Comparison of ENCODE assay signal across 7 mouse cellular contexts in genomic region chr11:70432048-70432894, GRCm38 (mm10). TPM values are rescaled to one million over a fixed set of nuclear protein-coding genes. Genes with fewer than 3 reads are reported as not detected.
DNase-seq lines count a peak whose midpoint lies in the region; ATAC-seq lines count a peak whose summit lies in the region.

Arrb2 (plus strand) TSS chr11:70432635.

- H3K4me1 ChIP-seq in intestine, embryonic 16.5 days (ENCODE audit: control insufficient read depth, insufficient read depth, low read length): peaks cover 16% of the 10 kb centered on the region
- peaks cover 16% of the 10 kb centered on the region for H3K4me1 ChIP-seq in midbrain, embryonic 11.5 days (ENCODE audit: control insufficient read depth, insufficient read depth, low read length)

- ATAC-seq in intestine, embryonic 16.5 days: peak; percentile 98
- ATAC-seq in midbrain, embryonic 11.5 days (ENCODE audit: low FRiP score): peak; percentile 95

- intact Hi-C loops in left cerebral cortex, postnatal 36 days (cut with DNase I): loop anchor here (1.0 to 10.0 kb wide), 3 partner anchors 19 to 323 kb away; partner anchors contain the start of genes Med11 and Tm4sf5

- H3K9me3 ChIP-seq in intestine, embryonic 16.5 days (ENCODE audit: control insufficient read depth, low read length): no peaks in the 10 kb centered on the region
- no peaks in the 10 kb centered on the region for H3K9me3 ChIP-seq in midbrain, embryonic 11.5 days (ENCODE audit: control insufficient read depth, low read length)

- peak within 1 kb of the TSS; percentile 66 for H3K27ac ChIP-seq in intestine, embryonic 16.5 days (ENCODE audit: low read length)
- peak within 1 kb of the TSS; percentile 76 for H3K27ac ChIP-seq in midbrain, embryonic 11.5 days (ENCODE audit: low read depth, low read length)

- peak; percentile 97 for DNase-seq in adrenal gland, adult 8-10 months
- peak; percentile 98 for DNase-seq in embryo, embryonic 9.5 days (ENCODE audit: extremely low spot score)
- peak; percentile 99 for DNase-seq in gastrocnemius, postnatal 4 days (ENCODE audit: low spot score in 2 of 2)
- peak; percentile 97 to 100 for DNase-seq in left cerebral cortex, postnatal 36 days (ENCODE audit: low spot score in 2 of 2)
- peak; percentile 100 for DNase-seq in midbrain, embryonic 11.5 days (ENCODE audit: low spot score, missing footprints)
- peak; percentile 96 for DNase-seq in skeletal muscle tissue, adult 2 months (ENCODE audit: low read depth, low spot score)

- H3K4me3 ChIP-seq in intestine, embryonic 16.5 days (ENCODE audit: low read length): peak within 1 kb of the TSS; percentile 79
- H3K4me3 ChIP-seq in midbrain, embryonic 11.5 days (ENCODE audit: low read depth, low read length): peak within 1 kb of the TSS; percentile 73

- H3K9ac ChIP-seq in intestine, embryonic 16.5 days (ENCODE audit: low read depth, low read length): peak within 1 kb of the TSS; percentile 82
- H3K9ac ChIP-seq in midbrain, embryonic 11.5 days (ENCODE audit: low read length): peak within 1 kb of the TSS; percentile 81

- peak within 1 kb of the TSS; percentile 93 for H3K4me2 ChIP-seq in intestine, embryonic 16.5 days (ENCODE audit: low read depth, low read length)
- peak within 1 kb of the TSS; percentile 70 for H3K4me2 ChIP-seq in midbrain, embryonic 11.5 days

- 0 out of 2 replicates have a peak, but pooled peaks cover 2% of the 10 kb centered on the region for H3K36me3 ChIP-seq in intestine, embryonic 16.5 days (ENCODE audit: control insufficient read depth, insufficient read depth, low read length)
- H3K36me3 ChIP-seq in midbrain, embryonic 11.5 days (ENCODE audit: control insufficient read depth, insufficient read depth, low read length): peaks cover 7% of the 10 kb centered on the region

- no peaks in the 10 kb centered on the region for H3K27me3 ChIP-seq in intestine, embryonic 16.5 days (replicated peaks; ENCODE audit: control insufficient read depth, insufficient read depth, low read length)
- no peaks in the 10 kb centered on the region for H3K27me3 ChIP-seq in midbrain, embryonic 11.5 days (ENCODE audit: control insufficient read depth, insufficient read depth, low read length)

- 2% methylated on average over 70 of the region's 75 CpGs for WGBS in intestine, embryonic 16.5 days
- WGBS in midbrain, embryonic 11.5 days: under 1% methylated on average over 75 of the region's 75 CpGs

RNA-seq across cellular contexts. Expression of gene Arrb2, which starts in this region (rescaled TPM):
- 10 to 100 TPM; 22.0 to 51.3 (median 33.9) TPM for total RNA-seq in adrenal gland, adult 8-10 months (2022)
- total RNA-seq in gastrocnemius, postnatal 4 days (2021): 10 to 100 TPM; 20.4 to 24.7 TPM
- polyA plus RNA-seq in intestine, embryonic 16.5 days (2015; fragmentation: Nextera tagmentation; extraction: Ambion mirVana): 10.1 and 10.7 TPM in 2 replicates
- total RNA-seq in left cerebral cortex, postnatal 36 days (2021): 10 to 100 TPM; 55.5 to 76.0 TPM
- polyA plus RNA-seq in midbrain, embryonic 11.5 days (2014; fragmentation: Nextera tagmentation; extraction: Ambion mirVana): 28.9 and 31.3 TPM in 2 replicates

Comparison
In these comparisons a context has a peak if more than half of its experiments do, and no peak if none do; other contexts are left out.
1. Peak in every context shown above with its lines: DNase-seq, ATAC-seq, H3K4me3 ChIP-seq and H3K27ac ChIP-seq.